Mouse (Mus musculus) G1E (cell line): Measurements from ENCODE around the gene Itsn1. TPM values are rescaled to one million over a fixed set of nuclear protein-coding genes. Genes with fewer than 3 reads are reported as not detected.

Experiments used
- ATAC-seq: 2 replicates; pipeline ENCODE4 v1.8.0; 2016; ENCODE audit warnings: mild to moderate bottlenecking; ENCODE audit not compliant: insufficient number of reproducible peaks, poor library complexity, low FRiP score, severe bottlenecking; ENCODE audit errors: extremely low read depth
- DNase-seq: peaks from one replicate; pipeline ENCODE4 v3.0.0; 2012; ENCODE audit warnings: low spot score
- H3K27me3 ChIP-seq: 2 replicates; pipeline ENCODE4 v1.6.1; 2012; ENCODE audit warnings: mild to moderate bottlenecking, low read length, inconsistent platforms; ENCODE audit not compliant: insufficient read depth
- H3K36me3 ChIP-seq: replicated peaks from 2 replicates; pipeline ENCODE3; 2012; ENCODE audit warnings: mild to moderate bottlenecking, inconsistent platforms
- H3K4me1 ChIP-seq: 2 replicates; pipeline ENCODE4 v1.6.1; 2012; ENCODE audit warnings: low read depth, low read length, inconsistent platforms, mixed read lengths; ENCODE audit not compliant: insufficient read depth
- H3K4me3 ChIP-seq: 2 replicates; pipeline ENCODE4 v1.5.1; 2012; ENCODE audit warnings: low read depth, mild to moderate bottlenecking, inconsistent platforms, low read length, moderate library complexity, mixed read lengths
- H3K9me3 ChIP-seq: replicated peaks from 2 replicates; pipeline ENCODE4 v1.6.1; 2012; ENCODE audit warnings: inconsistent platforms
- CTCF ChIP-seq: IDR thresholded peaks from 2 replicates; pipeline ENCODE4 v1.5.1; 2012; ENCODE audit warnings: low read depth, low read length, inconsistent platforms, mixed read lengths
- GATA1 ChIP-seq: IDR thresholded peaks from 2 replicates; pipeline ENCODE4 v1.6.1; 2012; ENCODE audit warnings: borderline replicate concordance, low read length, inconsistent platforms, mixed read lengths
- GATA2 ChIP-seq: IDR thresholded peaks from 2 replicates; pipeline ENCODE4 v1.6.1; 2012; ENCODE audit warnings: low read depth, low read length, inconsistent platforms, borderline replicate concordance
- POLR2AphosphoS5 ChIP-seq: IDR thresholded peaks from 2 replicates; pipeline ENCODE4 v1.6.1; 2012; ENCODE audit warnings: low read depth, low read length, inconsistent platforms; ENCODE audit not compliant: insufficient replicate concordance
- TAL1 ChIP-seq: conservative IDR thresholded peaks from 2 replicates; pipeline ENCODE4 v1.6.1; 2012; ENCODE audit warnings: low read depth, low read length, inconsistent platforms, mixed read lengths
- polyA plus RNA-seq: library from polyadenylated mRNA; stranded (reverse); fragments of >175 nt; gene quantifications from 2 replicates; pipeline ENCODE4 v1.2.3, GENCODE M21; 2012
- total RNA-seq, 2 experiments: library from RNA; stranded (forward) in 1 of 2; stranded (reverse) in 1 of 2; fragments of 200-1000 nt in 1 of 2; fragments of >200 nt in 1 of 2; fragmentation: Nextera tagmentation in 1 of 2; gene quantifications; 2 replicates each; pipeline ENCODE4 v1.2.3; 2014 to 2017

Gene Itsn1
- total and polyA plus RNA-seq, 3 experiments, result 19.9 to 64.8 (median 32.6) TPM

DNA sequence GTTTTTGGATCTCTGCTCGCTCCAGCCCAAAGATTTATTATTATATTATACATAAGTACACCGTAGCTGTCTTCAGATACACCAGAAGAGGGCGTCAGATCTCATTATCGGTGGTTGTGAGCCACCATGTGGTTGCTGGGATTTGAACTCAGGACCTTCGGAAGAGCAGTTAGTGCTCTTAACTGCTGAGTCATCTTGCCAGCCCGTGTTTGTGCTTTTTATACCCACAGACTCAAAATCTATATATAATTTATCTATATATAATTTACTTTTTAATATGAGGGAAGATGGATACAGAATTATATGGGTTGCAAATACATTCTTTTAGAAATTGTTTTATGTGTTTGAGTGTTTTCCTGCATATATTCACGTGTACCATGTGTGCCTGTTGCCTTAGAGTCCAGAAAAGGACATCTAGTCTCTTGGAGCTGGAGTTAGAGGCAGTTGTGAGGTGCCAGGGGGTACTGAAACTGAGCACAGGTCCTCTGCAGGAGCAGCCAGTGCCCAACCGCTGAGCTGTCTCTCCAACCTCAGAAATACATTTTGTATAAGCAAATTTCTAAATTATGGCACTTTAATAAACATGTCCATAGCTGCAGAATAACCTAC is 203.1 kb downstream of the Itsn1 start:
- TF ChIP-seq GATA2 (no peak), POLR2AphosphoS5 (no peak), CTCF (no peak)
- peak overlapping the region; percentile 100; the same call in 1 of the 2 replicates for H3K4me3 ChIP-seq

DNA sequence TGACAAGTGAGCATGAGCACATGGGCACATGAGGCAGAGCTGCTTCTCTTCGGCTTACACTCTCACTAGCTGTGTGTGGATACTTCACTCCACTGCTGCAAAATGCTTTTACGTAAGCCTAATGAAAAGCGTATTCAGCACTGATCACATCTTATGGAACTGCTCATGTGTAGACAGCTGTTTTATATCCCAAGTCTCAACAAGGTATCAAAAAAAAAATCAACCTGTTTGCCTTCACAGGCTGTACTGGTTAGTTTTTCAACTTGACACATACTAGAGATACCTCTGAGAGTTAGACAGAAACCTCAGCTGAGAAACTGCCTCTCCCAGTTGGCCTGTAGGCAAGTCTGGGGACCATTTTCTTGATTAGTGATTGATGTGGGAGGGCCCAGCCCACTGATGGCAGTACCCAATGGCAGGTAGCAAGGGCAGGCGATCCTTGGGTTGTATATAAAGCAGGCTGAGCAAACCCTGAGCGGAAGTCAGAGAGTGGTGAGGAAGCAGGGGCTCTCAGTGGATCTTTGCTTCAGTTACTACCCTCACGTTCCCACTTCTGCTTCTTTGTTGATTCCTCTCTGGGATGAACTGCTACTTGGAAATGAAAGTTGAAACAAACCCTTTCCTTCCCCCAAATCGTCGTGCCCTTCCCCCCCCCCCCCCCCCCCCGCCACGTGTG is 203.9 kb downstream of the Itsn1 start:
- no peak for TF ChIP-seq GATA2
- no peak for TF ChIP-seq POLR2AphosphoS5
- no peak for TF ChIP-seq TAL1
- no peak for TF ChIP-seq GATA1
- TF ChIP-seq CTCF, result no peak
- peaks cover 7% of the 10 kb centered on the region for H3K27me3 ChIP-seq
- no peak for DNase-seq

More for the DNA sequence above, 203.1 kb downstream of the Itsn1 start:
- H3K4me1 ChIP-seq, result peaks cover 42% of the 10 kb centered on the region
- H3K36me3 ChIP-seq, result peaks cover 29% of the 10 kb centered on the region
- H3K27me3 ChIP-seq, result peaks cover under 1% of the 10 kb centered on the region; the same call in 1 of the 2 replicates
- ATAC-seq, result no peak
- H3K9me3 ChIP-seq, result no peaks in the 10 kb centered on the region
- DNase-seq, result no peak

DNA sequence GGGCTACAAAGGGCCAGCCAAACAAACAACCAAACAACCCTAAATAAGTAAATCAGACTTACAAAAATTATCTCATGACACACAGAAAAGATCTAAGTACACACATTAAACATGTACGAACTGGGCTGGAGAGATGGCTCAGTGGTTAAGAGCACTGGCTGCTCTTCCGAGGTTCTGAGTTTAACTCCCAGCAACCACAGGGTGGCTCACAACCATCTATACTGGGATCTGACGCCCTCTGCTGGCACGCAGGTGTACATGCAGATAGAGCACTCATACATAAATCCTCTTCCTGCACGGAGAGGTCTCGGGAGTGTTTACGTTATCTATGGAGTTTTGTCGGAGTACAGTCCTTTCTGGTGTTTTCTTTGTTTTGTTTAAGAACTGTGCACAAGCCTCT is 206.0 kb downstream of the Itsn1 start:
- peaks cover 22% of the 10 kb centered on the region for H3K27me3 ChIP-seq
- DNase-seq, result no peak
- peaks cover under 1% of the 10 kb centered on the region for H3K36me3 ChIP-seq
- no peak overlapping the region for H3K4me3 ChIP-seq
- TF ChIP-seq GATA2 (no peak), CTCF (peak; percentile 65), TAL1 (no peak), POLR2AphosphoS5 (no peak)
- ATAC-seq, result no peak
- H3K9me3 ChIP-seq, result no peaks in the 10 kb centered on the region
- peaks cover 28% of the 10 kb centered on the region for H3K4me1 ChIP-seq

More for the DNA sequence above, 203.9 kb downstream of the Itsn1 start:
- H3K4me3 ChIP-seq, result no peak overlapping the region; the same call in 1 of the 2 replicates
- H3K4me1 ChIP-seq, result peaks cover 37% of the 10 kb centered on the region
- H3K36me3 ChIP-seq, result peaks cover 22% of the 10 kb centered on the region
- H3K9me3 ChIP-seq, result no peaks in the 10 kb centered on the region
- ATAC-seq, result no peak

DNA sequence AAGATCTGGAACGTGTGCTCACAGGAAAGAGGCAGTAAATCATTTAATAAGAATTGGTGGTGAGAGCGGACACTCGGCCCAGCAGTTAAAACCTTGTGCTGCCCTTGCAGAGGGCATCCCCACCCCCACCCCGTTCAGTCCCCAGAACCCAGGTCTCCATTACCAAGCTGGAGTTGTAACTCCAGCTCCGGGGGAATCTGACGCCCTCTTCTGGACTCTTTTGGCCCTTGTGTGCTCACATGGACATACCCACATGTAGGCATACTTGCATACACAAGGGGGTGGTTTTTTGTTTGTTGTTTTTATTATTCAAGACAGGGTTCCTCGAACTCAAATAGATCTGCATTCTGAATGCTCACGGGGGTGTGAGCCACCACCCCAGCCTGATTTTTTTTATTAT is 206.6 kb downstream of the Itsn1 start:
- Histone ChIP-seq H3K4me3 (no peak overlapping the region), H3K9me3 (no peaks in the 10 kb centered on the region), H3K27me3 (peaks cover 26% of the 10 kb centered on the region), H3K36me3 (no peaks in the 10 kb centered on the region), H3K4me1 (peaks cover 25% of the 10 kb centered on the region)
- ATAC-seq (no peak), DNase-seq (no peak)
- no peak for TF ChIP-seq GATA2
- no peak for TF ChIP-seq GATA1
- no peak for TF ChIP-seq TAL1
- TF ChIP-seq POLR2AphosphoS5, result no peak
- no peak for TF ChIP-seq CTCF

DNA sequence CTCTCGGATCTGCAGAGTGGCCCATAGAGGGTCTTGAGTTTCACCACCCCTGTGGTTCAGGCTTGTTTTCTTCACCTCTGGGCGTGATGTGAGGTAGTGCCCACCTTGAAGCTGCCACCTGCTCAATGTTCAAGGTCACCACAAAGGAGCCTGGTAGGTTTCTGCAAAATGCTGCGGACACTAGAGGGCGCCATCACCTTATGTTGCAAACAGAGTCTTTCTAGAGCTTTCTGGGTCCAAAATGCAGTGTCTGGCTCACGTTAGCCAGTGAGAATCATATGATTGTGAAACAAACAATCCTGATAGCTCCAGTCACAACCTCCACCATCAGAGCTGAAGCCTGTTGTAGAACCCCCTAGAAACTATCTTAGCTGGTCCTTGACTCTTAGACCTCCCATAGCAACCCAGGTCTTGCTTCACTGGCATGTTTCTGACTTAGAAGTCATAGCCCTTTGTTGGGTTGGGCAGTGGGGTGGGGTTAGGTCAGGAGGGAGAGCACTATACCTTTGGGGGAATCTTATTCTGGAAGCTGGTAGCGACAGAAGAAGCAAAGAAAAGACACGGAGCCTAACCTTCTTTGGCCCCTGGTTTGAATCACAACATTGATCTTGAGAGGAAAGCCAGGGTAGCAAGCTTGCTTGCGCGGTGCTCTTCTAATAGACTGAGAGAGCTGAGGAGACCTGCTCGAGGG is 207.4 kb downstream of the Itsn1 start:
- Histone ChIP-seq H3K4me1 (peaks cover 25% of the 10 kb centered on the region), H3K9me3 (no peaks in the 10 kb centered on the region), H3K36me3 (no peaks in the 10 kb centered on the region), H3K27me3 (peaks cover 31% of the 10 kb centered on the region), H3K4me3 (no peak overlapping the region)
- ATAC-seq (no peak), DNase-seq (peak; percentile 56)
- TF ChIP-seq CTCF, result peak; percentile 85
- no peak for TF ChIP-seq GATA1
- no peak for TF ChIP-seq GATA2
- no peak for TF ChIP-seq POLR2AphosphoS5
- no peak for TF ChIP-seq TAL1

DNA sequence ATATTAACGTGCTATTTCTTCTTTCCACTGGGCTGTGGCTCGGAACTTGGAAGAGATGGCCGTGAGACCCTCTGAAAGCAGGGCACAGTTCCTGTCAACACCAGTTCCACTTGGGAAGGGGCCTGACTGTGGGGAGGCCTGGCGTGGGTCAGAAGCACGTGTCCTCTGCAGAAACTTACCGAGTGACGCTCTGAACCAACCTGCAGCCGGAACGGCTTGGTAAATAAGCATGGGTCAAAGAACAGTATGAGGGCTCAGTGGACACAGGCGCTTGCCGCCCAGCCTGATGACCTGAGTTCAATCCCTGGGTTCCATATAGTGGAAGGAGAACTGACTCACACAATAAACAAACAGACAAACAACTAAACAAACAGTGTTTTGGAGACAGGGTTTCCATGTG is 208.2 kb downstream of the Itsn1 start:
- DNase-seq (no peak), ATAC-seq (no peak)
- Histone ChIP-seq H3K27me3 (peaks cover 36% of the 10 kb centered on the region), H3K4me1 (peaks cover 24% of the 10 kb centered on the region), H3K9me3 (no peaks in the 10 kb centered on the region), H3K36me3 (no peaks in the 10 kb centered on the region), H3K4me3 (no peak overlapping the region)
- TF ChIP-seq GATA1 (no peak), POLR2AphosphoS5 (no peak), GATA2 (no peak), CTCF (no peak), TAL1 (no peak)
